Mouse (Mus musculus) G1E-ER4 (cell line): ENCODE measurements around the gene B3gnt8. TPM values are rescaled to one million over a fixed set of nuclear protein-coding genes. Genes with fewer than 3 reads are reported as not detected.

Experiments used
- GATA1 ChIP-seq: IDR thresholded peaks from one replicate; pipeline ENCODE4 v1.8.0; 2012; ENCODE audit warnings: low read length, inconsistent platforms
- polyA plus RNA-seq: library from polyadenylated mRNA; stranded (reverse); fragments of >175 nt; gene quantifications from 2 replicates; pipeline ENCODE4 v1.2.3, GENCODE M21; 2012

Gene B3gnt8
- polyA plus RNA-seq, 1 experiment: 0.44 TPM

- TF ChIP-seq GATA1: no peak
These were observed 11.4 kb upstream of the B3gnt8 start for GRCm38 (mm10) chr7:25614831-25615705.

GRCm38 (mm10) chr7:25615706-25616011, 10.8 kb upstream of the B3gnt8 start, which contains the start of gene Erich4:
TSS of gene Erich4 (minus strand) at chr7:25615892.
- no peak for TF ChIP-seq GATA1

GRCm38 (mm10) chr7:25617376-25618160, 8.9 kb upstream of the B3gnt8 start:
- TF ChIP-seq GATA1: no peak

GRCm38 (mm10) chr7:25618865-25619721, 7.4 kb upstream of the B3gnt8 start, which contains the start of gene Dmac2:
TSS of gene Dmac2 (plus strand) at chr7:25619414.
- no peak for TF ChIP-seq GATA1

- no peak for TF ChIP-seq GATA1
These were observed 6.8 kb upstream of the B3gnt8 start for GRCm38 (mm10) chr7:25619722-25619991.

- TF ChIP-seq GATA1: no peak
These were observed 6.4 kb upstream of the B3gnt8 start for GRCm38 (mm10) chr7:25620101-25620500.

- TF ChIP-seq GATA1: no peak
These were observed 5.7 kb upstream of the B3gnt8 start for GRCm38 (mm10) chr7:25620751-25621150.

GRCm38 (mm10) chr7:25623857-25624370, 2.5 kb upstream of the B3gnt8 start:
- TF ChIP-seq GATA1: no peak

GRCm38 (mm10) chr7:25624851-25625250, 1.6 kb upstream of the B3gnt8 start:
- no peak for TF ChIP-seq GATA1

GRCm38 (mm10) chr7:25625594-25626250, 732 bp upstream of the B3gnt8 start:
- TF ChIP-seq GATA1: no peak

GRCm38 (mm10) chr7:25627431-25628322, 1.2 kb downstream of the B3gnt8 start:
- no peak for TF ChIP-seq GATA1

GRCm38 (mm10) chr7:25628323-25628620, 1.8 kb downstream of the B3gnt8 start:
- no peak for TF ChIP-seq GATA1

- TF ChIP-seq GATA1: no peak
These were observed 6.2 kb downstream of the B3gnt8 start for GRCm38 (mm10) chr7:25632679-25633078.

GRCm38 (mm10) chr7:25636373-25636772, 9.9 kb downstream of the B3gnt8 start:
- no peak for TF ChIP-seq GATA1

GRCm38 (mm10) chr7:25637099-25637498, 10.6 kb downstream of the B3gnt8 start:
- TF ChIP-seq GATA1: no peak
